Mouse (Mus musculus) spleen, adult 2 months (tissue): ENCODE measurements at regions not wholly inside any gene's neighbourhood (a gene's known extent, or its start where the extent isn't known, plus 50 kb on each side); places are given as distances from the start of the nearest gene placed in this dataset.
"Not testable (repeated sequence)": the region's sequence is repeated elsewhere in the genome, so short reads cannot be mapped to it uniquely, and the experiment has no call there.

Experiments
- DNase-seq, 2 experiments: peaks; one replicate each; pipeline versions ENCODE4 v3.0.0 to v3.0.0-alpha.2; 2012 to 2021; ENCODE audit warnings: low spot score in 2 of 2, low read depth in 1 of 2
- H3K27ac ChIP-seq: fragments of 200-500 bp; 2 replicates; pipeline ENCODE4 v1.5.1; 2012; ENCODE audit warnings: low read length, inconsistent platforms; ENCODE audit not compliant: insufficient read depth
- H3K27me3 ChIP-seq: fragments of 200-500 bp; 2 replicates; pipeline ENCODE4 v1.6.1; 2012; ENCODE audit warnings: mild to moderate bottlenecking, moderate library complexity, low read length, inconsistent platforms; ENCODE audit not compliant: control insufficient read depth, insufficient read depth
- H3K36me3 ChIP-seq: fragments of 200-500 bp; 2 replicates; pipeline ENCODE4 v1.6.1; 2012; ENCODE audit warnings: mild to moderate bottlenecking, low read length, inconsistent platforms; ENCODE audit not compliant: control insufficient read depth, insufficient read depth
- H3K4me1 ChIP-seq: fragments of 200-500 bp; 2 replicates; pipeline ENCODE4 v1.6.1; 2011; ENCODE audit warnings: inconsistent platforms; ENCODE audit not compliant: control insufficient read depth, insufficient read depth, insufficient read length
- H3K4me3 ChIP-seq: fragments of 200-500 bp; 2 replicates; pipeline ENCODE4 v1.5.1; 2011; ENCODE audit warnings: mild to moderate bottlenecking, inconsistent platforms; ENCODE audit not compliant: insufficient read depth, insufficient read length; ENCODE audit errors: extremely low read depth
- CTCF ChIP-seq: fragments of 200-500 bp; IDR thresholded peaks from 2 replicates; pipeline ENCODE4 v1.5.1; 2011; ENCODE audit warnings: mild to moderate bottlenecking, inconsistent platforms; ENCODE audit not compliant: insufficient read depth, insufficient read length, insufficient replicate concordance; ENCODE audit errors: extremely low read depth
- POLR2A ChIP-seq: fragments of 200-500 bp; IDR thresholded peaks from 2 replicates; pipeline ENCODE4 v1.6.1; 2011; ENCODE audit warnings: low read depth, low read length, inconsistent platforms
- WGBS: fragments of 180-500 bp; shearing (Covaris S2); methylation state at CpG from one replicate; pipeline ENCODE4 v1.1.7; 2018; 5-methylcytosine and 5-hydroxymethylcytosine counted together

DNA sequence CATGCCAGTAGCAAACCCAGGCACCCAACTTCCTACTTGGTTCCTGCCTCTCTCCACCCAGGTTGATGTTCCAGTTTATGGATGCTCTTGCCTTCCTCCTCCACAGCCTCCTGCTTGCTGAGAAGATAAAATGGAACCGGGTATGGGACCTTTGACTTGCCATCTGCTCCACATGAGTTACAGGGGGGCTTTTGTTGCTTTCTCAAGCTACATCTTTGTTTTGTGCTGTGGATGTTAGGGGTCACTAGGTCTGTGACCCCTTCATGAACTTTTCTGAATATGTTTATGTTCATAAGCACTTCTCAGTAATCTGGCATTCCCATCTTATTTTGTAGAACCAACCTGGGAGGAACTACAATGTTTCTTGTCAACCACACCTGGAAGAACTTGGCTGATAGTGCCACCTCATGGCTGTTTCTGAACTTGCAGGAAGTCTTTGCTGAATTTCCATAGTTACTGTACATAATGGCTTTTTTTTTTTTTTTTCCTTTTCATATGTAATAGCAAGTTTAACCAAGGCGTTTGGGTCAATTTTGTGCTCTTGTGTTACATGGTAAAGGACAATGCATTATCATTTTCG lies 234.9 kb upstream of the Vmn1r3 start:
- no peaks in the 10 kb centered on the region for H3K36me3 ChIP-seq
- no peak overlapping the region for H3K27ac ChIP-seq
- DNase-seq, result peak in 1 of 2 experiments; percentile 23
- 29% methylated on average over 3 of the region's 3 CpGs for WGBS
- H3K4me3 ChIP-seq, result no peak overlapping the region
- H3K27me3 ChIP-seq, result no peaks in the 10 kb centered on the region
- TF ChIP-seq POLR2A (no peak), CTCF (no peak)
- H3K4me1 ChIP-seq, result no peaks in the 10 kb centered on the region

DNA sequence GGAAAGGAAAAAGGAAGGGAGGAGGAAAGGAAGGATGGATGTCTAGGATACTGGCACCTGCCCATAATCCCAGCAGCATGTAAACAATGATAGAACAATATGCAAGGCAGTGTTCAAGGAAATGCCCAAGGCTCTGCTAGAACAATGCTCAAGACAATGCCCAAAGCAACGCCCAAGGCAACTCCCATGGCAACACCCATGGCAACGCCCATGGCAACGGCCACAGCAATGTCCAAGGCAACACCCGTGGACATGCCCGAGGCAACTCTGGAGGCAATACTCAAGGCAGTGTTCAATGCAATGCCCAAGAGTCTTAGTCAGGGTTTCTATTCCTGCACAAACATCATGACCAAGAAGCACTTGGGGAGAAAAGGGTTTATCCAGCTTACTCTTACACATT lies 231.5 kb upstream of the Vmn1r3 start:
- DNase-seq, result no peak
- Histone ChIP-seq H3K27me3 (no peaks in the 10 kb centered on the region), H3K4me1 (no peaks in the 10 kb centered on the region), H3K27ac (no peak overlapping the region), H3K36me3 (no peaks in the 10 kb centered on the region), H3K4me3 (no peak overlapping the region)
- WGBS, result 92% methylated on average over 5 of the region's 5 CpGs
- TF ChIP-seq CTCF, result no peak
- TF ChIP-seq POLR2A, result no peak

DNA sequence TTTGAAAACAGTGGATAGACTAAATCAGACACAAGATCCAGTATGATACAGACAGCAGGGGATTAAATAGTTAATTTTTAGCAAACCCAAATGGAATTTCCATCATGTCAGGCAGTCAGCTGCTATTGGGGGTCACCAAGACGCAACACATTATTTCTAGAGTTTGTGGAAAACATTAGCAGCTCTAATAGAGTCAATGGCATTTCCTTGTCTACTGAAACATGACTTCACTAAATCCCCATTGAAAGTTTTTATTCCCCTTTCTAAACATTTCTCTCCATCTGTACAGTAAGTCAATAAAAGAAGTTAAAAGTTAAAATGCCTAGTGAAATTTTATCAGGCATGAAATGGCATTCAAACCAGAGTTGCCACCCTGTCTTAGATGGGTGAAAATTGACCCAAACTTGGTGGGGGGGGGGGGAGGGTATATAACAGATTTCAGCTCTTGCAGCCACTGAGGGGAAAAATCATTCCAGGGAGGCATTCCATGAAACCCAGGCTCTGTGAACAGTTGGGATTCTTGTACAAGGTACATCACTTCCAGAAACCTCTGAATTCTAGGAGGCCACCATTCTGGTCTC lies 229.4 kb upstream of the Vmn1r3 start:
- not testable (repeated sequence) for H3K4me3 ChIP-seq, H3K27ac ChIP-seq, H3K27me3 ChIP-seq, H3K36me3 ChIP-seq, H3K4me1 ChIP-seq, DNase-seq
- 81% methylated on average over 1 of the region's 1 CpGs for WGBS

DNA sequence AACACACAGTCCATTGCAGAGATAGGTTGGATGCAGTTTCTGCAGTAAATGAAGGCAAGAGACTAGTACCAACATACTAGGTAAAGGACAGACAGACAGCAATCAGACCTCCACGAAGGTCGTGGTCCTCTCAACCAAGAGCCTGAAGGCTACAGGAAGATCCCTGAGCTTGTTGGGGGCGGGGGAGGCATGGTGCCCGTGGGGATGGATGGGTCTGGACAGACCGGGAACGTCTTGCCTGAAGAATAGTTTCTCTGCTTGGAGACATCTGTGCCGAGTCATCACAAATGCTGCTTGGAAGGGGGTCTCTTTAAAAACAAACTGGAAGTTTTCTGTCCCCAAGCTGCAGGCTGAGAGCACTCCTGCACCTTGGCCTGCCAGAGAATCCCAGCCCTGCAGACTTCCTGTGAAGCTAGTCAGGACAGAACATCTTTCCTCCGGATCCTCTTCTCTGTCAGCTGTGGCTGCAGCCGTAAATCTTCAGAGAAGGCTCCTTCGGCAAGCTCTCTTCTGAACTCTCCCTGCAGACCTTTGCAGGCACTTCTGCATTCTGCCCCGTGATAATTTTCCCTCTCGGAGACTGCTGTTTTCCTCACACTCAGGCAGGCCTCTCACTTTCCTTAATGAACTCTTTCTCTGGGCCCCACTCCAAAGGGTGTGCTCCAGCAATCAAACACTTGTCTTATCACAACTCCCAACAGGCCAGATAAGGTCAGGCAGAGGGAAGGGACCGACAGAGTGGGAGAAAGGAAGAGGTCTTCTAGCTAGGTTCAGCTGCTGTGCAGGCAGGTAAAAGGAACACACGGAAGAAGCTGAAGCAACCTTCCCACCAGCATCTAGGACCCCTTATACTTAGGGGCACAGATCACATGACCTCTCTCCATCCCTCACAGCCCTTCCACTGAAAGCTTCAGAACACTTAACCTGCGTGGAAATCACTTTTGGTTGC lies 228.6 kb upstream of the Vmn1r3 start:
- Histone ChIP-seq H3K27ac (no peak overlapping the region), H3K36me3 (no peaks in the 10 kb centered on the region), H3K4me1 (no peaks in the 10 kb centered on the region), H3K4me3 (no peak overlapping the region), H3K27me3 (no peaks in the 10 kb centered on the region)
- 14% methylated on average over 15 of the region's 15 CpGs for WGBS
- TF ChIP-seq POLR2A (no peak), CTCF (no peak)
- DNase-seq, result no peak

DNA sequence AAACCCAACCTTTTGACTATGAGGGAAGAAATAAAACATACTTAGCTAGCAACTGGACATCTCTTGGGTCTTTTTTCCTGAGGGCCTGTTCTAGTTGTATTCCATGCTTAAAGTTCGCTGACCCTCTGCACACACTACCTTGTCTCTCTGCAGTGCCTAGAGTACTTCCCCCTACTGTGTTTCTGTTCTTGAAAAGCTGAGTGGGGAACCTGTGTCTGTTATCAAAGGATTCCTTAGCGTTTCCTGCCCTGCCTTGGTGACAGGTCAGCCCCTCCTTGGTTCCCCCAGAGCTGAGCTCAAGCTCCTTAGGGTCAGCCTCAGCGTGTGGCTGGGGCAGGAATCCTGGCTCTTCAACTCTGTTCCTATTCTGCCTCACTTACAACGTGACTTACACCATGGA lies 227.2 kb upstream of the Vmn1r3 start:
- H3K4me3 ChIP-seq, H3K4me1 ChIP-seq, H3K27ac ChIP-seq, H3K36me3 ChIP-seq, DNase-seq, H3K27me3 ChIP-seq: not testable (repeated sequence)
- WGBS, result 7% methylated on average over 4 of the region's 4 CpGs

DNA sequence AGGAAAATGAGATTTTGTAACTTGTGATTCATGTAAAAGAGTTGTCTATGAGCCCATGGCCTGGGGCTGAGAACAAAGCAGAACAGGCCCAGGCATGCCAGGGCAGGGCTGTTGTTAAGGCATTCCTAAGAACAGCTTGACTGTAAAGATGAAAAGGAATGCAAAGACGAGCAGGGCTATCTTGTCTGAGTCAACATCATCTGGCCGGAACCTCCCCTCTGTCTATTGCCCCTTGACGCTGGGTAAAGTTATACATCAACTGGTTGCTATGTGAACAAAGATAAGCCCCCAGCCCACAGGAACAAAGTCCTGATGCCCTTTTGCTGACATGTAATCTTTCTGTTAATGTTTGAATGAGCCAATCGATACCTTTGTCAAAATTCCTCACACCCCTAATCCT lies 217.7 kb upstream of the Vmn1r3 start:
- not testable (repeated sequence) for H3K27ac ChIP-seq, H3K4me3 ChIP-seq, H3K27me3 ChIP-seq, H3K36me3 ChIP-seq, DNase-seq, H3K4me1 ChIP-seq
- 92% methylated on average over 4 of the region's 4 CpGs for whole genome bisulfite sequencing

DNA sequence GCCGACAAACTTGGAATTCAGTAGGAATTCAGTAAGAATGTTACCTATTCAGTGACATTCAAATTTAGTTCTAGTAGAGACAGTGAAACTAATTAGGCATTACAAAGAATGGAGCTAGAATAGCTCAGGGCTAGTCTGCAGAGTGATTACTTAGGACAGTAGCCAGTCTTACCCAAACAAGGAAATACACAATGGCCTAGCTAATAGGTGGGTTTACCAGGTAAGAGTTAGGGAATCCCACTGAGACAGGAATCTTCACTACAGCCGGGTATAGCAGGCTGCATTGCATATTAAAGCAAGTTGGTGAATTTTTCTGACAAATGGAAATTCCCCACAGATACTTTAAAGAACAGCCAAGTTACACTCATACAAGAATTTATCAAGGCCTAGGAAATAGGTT lies 216.6 kb upstream of the Vmn1r3 start:
- H3K27me3 ChIP-seq, H3K4me3 ChIP-seq, H3K27ac ChIP-seq, H3K4me1 ChIP-seq, DNase-seq, H3K36me3 ChIP-seq: not testable (repeated sequence)
- 84% methylated on average over 2 of the region's 2 CpGs for WGBS

DNA sequence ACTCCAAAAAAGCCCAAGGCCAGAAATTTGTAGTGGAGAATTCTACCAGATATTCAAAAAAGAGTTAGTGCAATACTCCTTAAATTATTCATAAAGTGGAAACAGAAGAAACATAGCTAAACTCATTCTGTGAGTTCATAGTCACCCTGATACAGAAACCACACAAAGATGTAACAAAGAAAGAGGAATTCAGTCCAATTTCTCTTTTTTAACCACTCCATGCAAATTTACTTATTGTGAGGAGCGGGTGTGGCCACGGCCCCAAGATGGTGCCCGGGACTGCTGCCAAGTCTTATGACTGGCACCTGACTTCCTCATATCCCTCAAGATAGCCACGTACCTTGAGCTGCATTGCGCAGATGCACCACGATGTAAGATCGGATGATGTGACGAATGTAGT lies 206.4 kb upstream of the Vmn1r3 start:
- H3K4me3 ChIP-seq, H3K4me1 ChIP-seq, H3K36me3 ChIP-seq, DNase-seq, H3K27me3 ChIP-seq, H3K27ac ChIP-seq: not testable (repeated sequence)
- 67% methylated on average over 8 of the region's 8 CpGs for WGBS

DNA sequence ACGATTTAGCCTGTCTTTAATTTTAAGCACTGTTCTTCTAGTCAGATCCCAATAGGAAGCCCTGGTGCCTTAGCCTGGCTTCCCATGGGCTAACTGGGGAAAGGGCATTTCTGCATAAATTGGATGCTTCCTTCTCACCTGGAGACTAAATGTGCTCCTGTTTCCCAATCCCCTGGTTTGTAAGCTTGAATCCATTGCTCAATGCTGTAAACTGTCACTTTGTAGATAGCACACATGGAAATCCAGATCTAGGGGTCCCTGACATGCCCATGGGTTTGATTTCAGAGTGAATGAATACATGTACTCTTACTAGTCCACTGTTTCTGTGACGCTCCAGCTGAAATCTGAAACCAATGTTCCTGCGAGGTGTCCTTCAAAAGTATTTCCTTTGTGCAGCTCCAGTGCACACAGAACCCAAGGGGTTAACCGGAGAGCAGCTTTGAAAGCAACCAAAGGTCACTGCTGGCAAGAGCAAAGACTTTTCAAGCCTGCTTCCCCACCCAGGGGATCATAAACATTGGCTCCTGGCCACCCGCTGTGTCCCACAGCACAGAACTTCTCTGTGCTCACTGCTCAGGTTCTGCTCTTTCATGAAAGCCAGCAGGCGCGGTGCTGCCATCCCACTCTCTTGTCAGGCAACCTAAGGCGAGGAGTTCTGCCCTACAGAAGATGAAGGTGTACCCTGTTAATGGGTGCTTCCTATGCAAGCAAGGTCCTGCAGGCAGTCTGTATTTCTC lies 188.0 kb upstream of the Vmn1r3 start:
- not testable (repeated sequence) for H3K27me3 ChIP-seq, H3K4me3 ChIP-seq, H3K4me1 ChIP-seq, H3K27ac ChIP-seq, DNase-seq, H3K36me3 ChIP-seq
- WGBS, result 76% methylated on average over 8 of the region's 8 CpGs

DNA sequence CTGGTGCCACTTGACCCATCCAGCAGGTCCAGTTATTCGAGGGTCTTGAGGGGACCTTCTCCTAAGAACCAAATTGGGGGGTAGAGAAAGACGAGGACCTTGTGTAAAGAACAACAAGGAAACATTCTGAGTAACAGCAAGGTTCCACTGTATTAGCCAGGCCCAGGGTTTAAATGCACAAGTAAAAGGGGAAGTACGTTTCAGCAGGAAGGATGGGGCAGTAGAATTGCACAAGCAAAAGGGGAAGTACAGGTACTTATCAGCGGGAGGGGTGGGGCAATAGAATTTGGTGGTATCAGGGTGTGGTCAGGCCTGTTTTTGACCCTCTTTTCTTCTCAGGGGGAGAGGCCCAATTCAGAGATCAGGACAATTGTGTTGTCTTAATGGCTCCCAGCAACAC lies 182.9 kb upstream of the Vmn1r3 start:
- not testable (repeated sequence) for H3K4me1 ChIP-seq, H3K27ac ChIP-seq, H3K36me3 ChIP-seq, H3K4me3 ChIP-seq, H3K27me3 ChIP-seq, DNase-seq
- WGBS, result 65% methylated on average over 4 of the region's 4 CpGs
